Mouse (Mus musculus) kidney, adult 8-10 months (tissue): ENCODE data around the gene Mmachc.
"Not testable (repeated sequence)": the region's sequence is repeated elsewhere in the genome, so short reads cannot be mapped to it uniquely, and the experiment has no call there.

Experiments
- DNase-seq, 2 experiments: peaks; one replicate each; pipeline ENCODE4 v3.0.0; 2022

The Mmachc gene

GRCm38 (mm10) chr4:116689309-116689876, 18.8 kb downstream of the Mmachc start:
- peak; percentile 64 to 72 for DNase-seq

- DNase-seq = no peak
Observed at GRCm38 (mm10) chr4:116687041-116687440, 21.2 kb downstream of the Mmachc start.

DNA sequence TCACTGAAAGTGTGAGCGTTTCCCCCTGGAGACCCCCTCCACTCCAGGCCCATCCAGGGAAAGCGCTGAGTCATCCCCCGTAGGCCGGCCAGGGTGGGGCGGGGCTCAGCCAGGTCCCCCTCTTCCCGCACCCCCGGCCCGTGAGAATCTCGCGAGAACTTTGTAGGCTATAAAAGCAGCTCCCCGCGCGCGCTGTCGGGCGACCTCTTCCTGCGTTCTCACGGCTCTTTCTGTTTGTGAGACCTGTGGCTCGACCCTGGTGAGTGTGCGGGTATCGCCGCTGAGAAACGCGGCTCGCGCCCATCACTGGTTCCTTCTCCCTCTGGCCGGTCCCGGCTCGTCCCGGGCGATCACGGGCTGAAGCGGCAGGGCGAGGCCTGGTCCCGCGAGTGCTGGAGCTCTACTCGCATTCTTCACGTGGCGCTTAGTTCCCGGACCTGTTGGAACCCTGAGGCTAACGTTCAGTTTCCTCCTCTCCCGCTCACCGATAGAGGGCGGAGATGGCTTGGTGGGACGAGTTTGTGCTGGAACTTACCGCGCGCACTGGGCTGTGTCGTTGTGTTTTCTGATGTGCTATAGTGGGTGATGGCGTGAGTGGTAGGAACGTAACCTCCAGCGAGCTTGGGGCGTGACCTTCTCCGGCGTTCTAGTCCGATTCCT, 22.7 kb downstream of the Mmachc start, which contains the start of gene Prdx1:
Gene Prdx1, plus strand, starts transcription at position 143 of the 660 bp plus-strand sequence.
- DNase-seq = peak; percentile 91 to 95

DNA sequence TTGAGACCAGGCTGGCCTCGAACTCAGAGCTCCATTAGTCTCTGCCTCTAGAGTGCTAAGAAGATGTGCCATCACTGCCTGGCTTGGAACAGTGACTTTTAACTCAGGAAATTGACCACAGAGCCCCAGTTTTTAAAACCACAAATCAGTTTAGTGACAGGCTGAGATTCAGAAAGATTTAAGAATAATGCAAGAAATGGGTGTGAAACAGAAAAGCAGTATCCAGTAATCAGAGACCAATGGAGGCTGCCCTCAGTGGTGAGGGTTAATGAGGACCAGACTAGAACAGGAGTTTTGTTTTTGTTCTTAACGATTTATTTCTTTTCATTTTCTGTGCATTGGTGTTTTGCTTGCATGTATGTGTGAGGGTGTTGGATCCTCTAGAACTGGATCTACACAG, 23.5 kb downstream of the Mmachc start:
- no peak for DNase-seq

DNA sequence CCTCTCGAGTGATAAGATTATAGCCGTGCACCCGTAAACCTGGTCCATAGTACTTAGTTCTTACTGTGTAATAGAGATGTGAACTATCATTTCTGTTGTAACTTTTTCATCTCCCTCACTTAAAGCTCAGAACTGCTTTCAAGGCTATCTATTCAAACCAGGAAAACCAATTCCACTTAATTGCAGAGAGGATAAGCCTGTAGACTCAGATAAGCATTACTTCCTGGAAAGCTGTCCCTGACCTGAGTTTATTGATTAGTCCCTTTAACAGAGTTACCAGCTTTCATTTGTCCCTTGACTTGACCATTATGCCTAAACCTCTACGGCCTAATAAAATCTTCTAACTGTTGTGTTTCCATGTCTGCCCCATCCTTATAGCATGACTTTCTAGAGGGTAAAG, 24.2 kb downstream of the Mmachc start:
- DNase-seq = no peak

DNA sequence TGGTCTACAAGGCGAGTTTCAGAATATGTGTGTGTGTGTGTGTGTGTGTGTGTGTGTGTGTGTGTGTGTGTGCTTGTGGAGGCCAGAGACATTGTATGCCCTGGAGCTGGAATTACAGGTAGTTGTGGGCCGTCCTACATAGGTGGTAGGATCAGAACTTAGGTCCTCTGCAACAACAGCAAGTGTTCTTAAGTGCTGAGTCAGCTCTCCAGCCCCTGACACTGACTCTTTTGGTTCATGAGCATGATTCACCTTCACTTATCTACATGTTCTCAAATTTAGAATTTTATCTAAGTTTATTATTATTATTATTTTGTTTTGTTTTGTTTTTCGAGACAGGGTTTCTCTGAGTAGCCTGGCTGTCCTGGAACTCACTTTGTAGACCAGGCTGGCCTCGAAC, 27.7 kb downstream of the Mmachc start:
- not testable (repeated sequence) for DNase-seq

GRCm38 (mm10) chr4:116679141-116679540, 29.1 kb downstream of the Mmachc start:
- no peak for DNase-seq

GRCm38 (mm10) chr4:116677808-116678207, 30.4 kb downstream of the Mmachc start:
- no peak for DNase-seq

DNA sequence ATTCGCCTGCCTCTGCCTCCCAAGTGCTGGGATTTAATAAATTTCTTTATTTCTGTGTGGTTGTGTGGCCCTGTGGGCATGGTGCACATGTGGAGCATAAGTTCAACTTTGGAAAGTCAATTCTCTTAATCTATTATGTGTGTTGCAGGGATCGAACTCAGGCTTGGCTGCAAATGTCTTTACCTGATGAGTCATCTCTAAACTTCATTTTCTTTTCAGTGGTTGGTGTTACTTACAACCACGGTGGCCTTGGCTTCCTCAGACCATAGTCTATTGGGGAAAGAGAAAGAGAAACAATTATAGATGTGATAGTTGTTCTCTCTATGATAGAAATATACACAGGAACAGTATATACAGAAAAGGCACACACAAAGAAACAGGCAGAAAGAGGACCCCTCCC, 32.2 kb downstream of the Mmachc start:
- DNase-seq = no peak

DNA sequence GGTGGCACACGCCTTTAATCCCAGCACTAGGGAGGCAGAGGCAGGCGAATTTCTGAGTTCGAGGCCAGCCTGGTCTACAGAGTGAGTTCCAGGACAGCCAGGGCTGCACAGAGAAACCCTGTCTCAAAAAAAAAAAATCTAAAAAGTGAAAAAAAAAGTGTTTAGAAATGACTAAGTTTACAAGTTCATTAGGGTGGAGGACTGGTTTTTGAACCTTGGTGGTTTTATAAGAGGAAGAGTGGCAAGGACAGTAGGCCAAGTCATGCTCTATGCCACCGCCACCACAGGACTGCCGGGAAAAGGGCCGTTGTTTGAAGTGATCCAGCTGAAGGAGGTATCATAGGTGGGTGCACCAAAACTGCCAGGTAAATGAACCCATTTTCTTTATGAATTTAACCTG, 33.4 kb downstream of the Mmachc start:
- DNase-seq = not testable (repeated sequence)

DNA sequence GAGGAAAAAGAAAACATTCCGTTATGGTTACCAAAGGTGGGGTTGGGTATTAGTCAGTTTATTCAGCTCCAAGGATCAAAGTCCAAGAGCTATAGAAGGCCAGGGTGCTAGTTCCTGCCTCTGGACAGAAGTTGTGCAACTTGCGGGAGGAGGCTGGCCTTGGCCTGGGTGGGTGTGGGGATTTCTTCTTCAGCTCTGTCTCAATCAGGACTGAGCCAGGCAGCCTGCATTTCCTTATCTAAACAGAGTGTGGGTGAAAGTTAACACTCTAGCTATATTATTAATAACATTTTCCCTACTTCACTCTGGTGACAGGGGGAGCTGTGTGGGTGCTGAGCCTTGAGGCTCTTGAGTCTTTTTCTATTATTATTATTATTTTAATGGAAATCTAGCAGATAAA, 35.4 kb downstream of the Mmachc start:
- DNase-seq = peak in 1 of 2 experiments; percentile 60

GRCm38 (mm10) chr4:116669291-116669690, 38.9 kb downstream of the Mmachc start:
- peak in 1 of 2 experiments; percentile 53 for DNase-seq

- peak in 1 of 2 experiments; percentile 61 for DNase-seq
Observed at GRCm38 (mm10) chr4:116668145-116668544, 40.1 kb downstream of the Mmachc start.

DNA sequence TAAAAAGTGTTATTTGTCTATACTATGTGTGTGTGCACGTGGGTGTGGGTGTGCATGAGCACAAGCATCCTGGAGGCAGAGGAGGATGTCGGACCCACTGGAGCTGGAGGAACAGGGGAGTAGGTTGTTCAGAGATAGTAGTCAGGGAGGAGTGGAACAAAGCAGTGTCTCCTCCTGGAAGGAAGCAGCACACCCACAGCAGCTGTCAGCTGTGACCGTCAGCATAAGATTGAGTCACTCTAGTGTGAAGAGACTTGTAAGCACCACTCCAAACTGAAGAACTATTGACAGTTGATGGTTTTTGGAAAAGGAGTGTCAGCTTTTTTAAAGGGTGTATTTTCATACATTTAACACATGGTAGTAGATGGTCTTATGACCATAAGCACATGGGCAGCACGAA, 41.6 kb downstream of the Mmachc start:
- no peak for DNase-seq

DNA sequence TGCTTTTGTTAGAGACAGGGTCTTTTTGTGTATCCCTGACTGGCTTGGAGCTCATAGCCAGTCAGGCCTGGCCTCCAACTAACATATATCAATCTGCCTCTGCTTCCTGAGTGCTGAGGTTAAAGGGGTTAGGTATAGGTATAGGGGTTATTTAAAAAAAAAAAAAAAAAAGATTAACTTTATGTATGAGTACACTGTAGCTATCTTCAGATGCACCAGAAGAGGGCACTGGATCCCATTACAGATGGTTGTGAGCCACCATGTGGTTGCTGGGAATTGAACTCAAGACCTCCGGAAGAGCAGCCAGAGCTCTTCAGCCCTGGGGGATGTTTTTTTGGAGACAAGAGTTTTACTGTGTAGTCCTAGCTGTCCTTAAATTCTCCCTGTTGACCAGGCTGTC, 46.2 kb downstream of the Mmachc start:
- no peak for DNase-seq

- DNase-seq = peak; percentile 53 to 71
Observed at GRCm38 (mm10) chr4:116660829-116661228, 47.4 kb downstream of the Mmachc start.

DNA sequence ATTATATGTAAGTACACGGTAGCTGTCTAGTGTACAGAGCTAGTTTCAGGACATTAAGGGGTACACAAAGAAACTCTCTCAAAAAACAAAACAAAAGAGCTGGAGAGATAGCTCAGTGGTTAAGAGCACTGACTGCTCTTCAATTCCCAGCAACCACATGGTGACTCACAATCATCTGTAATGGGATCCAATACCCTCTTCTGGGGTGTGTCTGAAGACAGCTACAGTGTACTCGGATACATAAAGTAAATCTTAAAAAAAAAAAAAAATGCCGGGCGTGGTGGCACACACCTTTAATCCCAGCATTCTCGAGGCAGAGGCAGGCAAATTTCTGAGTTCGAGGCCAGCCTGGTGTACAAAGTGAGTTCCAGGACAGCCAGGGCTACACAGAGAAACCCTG, 48.3 kb downstream of the Mmachc start:
- not testable (repeated sequence) for DNase-seq

DNA sequence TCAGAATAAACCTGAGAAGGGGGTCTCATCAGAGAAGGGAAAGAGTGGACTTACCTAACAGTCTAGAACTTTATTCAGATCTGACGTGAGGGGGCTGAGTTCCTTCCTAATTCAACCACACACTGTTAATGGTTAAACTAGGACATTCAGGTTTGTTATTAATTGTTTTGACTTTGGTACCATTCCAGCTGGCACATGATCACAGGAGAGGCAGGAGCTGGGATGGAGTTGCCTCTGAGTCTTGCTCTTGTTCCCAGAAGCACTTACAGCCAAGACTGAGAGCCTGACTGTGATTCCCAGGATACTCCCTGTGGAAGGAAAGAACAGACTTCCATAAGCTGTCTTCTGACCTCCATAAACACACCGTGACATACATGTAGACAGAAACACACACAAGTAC, 48.7 kb downstream of the Mmachc start:
- DNase-seq = peak; percentile 72 to 93

DNA sequence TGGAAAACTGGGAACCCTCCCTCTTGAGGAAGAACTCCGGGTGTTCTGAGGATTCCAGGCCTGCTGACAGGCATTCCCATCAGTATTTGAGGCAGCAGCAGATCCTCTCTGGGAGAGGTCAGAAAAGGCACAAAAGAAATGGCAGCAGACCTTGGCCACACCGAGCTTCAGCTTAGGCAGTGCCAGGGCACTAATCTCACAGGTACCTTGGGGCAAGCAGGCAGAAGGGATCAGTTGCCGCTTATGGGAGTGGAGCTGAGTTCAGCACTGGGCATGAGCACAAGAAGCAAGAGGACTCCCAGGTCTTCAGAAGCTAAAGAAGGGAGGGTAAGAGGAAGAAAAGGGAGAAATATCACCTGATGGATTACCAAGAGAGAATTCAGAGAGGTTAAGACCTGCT, 50.2 kb downstream of the Mmachc start:
- DNase-seq = no peak

DNA sequence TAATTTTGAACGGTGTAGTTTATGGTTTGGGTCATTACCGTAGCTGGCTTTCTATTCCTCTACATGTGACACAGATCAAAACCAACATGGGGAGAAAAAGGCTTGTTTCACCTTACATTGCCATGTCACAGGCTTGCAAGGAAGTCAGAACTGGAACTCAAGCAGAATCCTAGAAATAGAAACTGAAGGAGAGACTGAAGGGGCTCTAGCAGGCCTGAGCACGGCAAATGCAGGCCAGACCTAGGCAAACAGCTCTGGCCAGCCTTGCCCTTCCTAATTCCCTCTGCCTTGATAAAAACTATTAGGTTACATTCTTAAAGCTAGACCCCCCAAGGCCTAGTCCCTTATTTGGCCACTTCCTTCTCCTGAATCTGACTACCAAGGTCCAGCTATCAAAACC, 52.5 kb downstream of the Mmachc start:
- no peak for DNase-seq

GRCm38 (mm10) chr4:116655100-116655499, 53.1 kb downstream of the Mmachc start:
- DNase-seq = peak; percentile 69 to 86

- peak; percentile 68 to 83 for DNase-seq
Observed at GRCm38 (mm10) chr4:116653228-116653627, 55.0 kb downstream of the Mmachc start.
